Mouse (Mus musculus) T-helper 2 cell (primary cell): ENCODE results near the gene Tmem174.

Experiments used
- in situ Hi-C: fragments of 300-600 bp; cut with MboI, MseI; formaldehyde crosslinking; loops from one replicate; pipeline ENCODE4 v1.15.1; 2025; ENCODE audit warnings: high pct_unique_total_duplicates

Gene Tmem174

DNA sequence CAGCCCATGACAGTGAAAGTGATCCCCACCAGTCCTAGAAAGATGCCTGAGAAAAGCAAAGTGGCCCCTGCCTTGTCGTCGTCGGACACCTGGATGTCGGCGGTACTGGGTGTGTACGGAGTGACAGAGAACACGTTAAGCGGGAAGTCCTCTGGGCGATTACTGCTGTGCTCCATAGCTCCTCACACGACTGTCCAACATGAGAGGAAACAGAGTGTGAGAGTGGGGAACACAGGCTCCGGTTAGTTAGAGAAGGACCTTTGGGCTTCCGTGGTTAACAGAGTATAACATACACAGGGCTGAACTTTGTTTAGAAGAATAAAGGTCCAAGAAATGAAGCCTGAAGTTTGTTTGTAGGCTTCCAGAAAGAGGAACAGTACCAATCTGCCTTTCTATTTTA, at the start of gene Tmem174:
TSS of gene Tmem174 (minus strand) at position 266 of the 400 bp plus-strand sequence.
- in situ Hi-C loops: loop anchor here (10.0 kb wide), 1 partner anchor 58 kb away; the partner anchor contains the start of gene Tmem171

DNA sequence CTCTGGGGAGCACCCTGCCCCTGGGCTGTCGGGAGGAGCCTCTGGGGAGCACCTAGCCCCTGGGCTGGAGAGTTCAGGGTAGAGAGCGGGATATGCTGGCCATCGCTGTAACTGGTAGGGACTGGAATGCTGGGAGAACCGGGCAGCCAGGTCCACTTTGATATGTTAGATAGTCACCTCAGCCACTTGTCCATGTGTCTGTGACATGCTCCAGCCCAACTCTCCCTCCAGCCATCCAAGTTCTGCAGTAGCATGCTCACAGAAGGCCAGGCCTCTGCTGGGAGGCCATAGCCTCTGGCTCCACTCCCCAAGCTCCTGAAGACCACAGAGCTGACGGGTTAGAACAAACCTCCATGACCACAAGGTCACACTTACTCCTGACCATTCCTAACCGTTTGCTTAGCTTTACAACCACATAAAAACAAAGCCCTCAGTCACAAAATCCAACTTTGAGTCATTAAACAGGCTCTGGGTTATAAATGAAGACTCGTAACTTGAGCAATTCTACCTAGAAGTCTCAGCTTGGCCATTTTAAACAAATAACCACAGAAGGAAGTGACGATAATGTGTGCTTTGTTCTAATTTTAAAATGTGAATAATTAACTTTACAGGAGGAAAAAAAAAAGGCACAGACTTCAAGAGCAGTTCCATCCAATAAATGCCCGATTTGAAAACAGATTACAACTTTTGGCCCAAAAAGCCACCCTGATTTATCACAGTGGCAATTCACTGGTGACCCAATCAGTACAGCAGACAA, 47.1 kb upstream of the Tmem174 start:
- in situ Hi-C loops: loop anchor here (25.0 kb wide), 1 partner anchor 297 kb away; no protein-coding TSS in a partner anchor

DNA sequence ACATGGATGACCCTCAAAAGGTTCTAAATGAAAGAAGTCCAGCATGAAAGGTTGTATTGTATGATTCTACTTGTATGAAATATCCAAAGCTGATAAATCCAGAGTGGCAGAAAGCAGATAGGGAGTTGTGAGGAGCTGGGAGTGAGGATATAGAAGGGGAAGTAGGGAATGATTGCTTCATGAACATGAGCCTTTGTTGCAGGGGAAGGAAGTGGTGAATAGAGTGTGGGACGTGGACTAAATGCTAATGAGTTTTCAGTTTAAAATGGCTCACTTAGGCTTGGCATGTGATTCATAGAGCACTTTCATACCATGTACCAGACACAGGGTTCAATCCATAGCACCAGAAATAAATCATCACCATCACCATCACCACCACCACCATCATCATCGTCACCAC, 46.2 kb upstream of the Tmem174 start:
- in situ Hi-C loops: loop anchor here (25.0 kb wide), 1 partner anchor 296 kb away; no protein-coding TSS in a partner anchor

DNA sequence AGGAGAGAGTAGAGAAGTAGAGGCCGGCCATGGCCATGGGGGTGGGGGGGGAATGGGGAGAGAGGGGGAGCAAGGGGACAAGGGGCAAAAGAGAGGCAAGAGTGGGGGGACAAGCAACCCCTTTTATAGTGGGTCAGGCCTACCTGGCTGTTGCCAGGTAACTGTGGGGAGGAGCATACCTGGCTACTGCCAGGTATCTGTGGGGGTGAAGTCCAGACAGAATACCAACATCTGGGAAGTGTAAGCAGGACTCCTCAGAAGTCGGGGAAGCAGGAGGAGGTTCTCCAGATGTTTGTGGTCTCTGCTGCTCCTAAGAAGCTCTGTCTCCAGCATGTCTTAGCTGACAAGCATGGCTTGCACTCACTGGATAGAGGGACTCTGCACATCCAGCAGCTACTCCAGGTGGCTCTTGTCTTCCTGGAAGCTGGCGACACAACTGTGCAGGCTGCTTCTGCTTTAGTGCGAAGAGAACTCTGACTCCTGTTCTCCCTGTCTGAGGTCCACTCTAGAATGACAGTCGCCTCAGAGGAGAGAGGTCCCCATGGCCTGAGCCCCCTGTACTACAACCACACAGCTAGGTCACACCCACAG, 43.4 kb upstream of the Tmem174 start:
- in situ Hi-C loops: loop anchor here (25.0 kb wide), 1 partner anchor 293 kb away; no protein-coding TSS in a partner anchor

DNA sequence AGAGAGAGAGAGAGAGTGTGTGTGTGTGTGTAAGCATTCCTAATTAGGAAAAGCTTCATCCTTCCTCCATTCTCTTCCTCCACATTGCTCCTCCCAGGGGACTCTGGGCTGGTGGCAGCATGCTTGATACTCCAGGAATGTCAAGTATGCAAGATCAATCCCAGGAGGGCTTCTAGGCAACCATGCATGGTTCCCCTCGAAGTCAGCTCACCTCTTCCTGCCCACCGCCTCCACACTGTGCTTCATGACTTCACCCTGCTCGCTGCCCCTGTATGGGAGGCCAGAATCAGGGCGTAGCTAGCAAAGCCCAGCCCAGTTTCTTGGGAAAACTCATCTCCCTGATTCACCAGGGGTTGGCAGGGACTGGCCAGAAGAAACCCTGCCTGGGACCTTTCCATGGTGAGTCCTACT, 42.4 kb upstream of the Tmem174 start:
- in situ Hi-C loops: loop anchor here (25.0 kb wide), 1 partner anchor 292 kb away; no protein-coding TSS in a partner anchor

DNA sequence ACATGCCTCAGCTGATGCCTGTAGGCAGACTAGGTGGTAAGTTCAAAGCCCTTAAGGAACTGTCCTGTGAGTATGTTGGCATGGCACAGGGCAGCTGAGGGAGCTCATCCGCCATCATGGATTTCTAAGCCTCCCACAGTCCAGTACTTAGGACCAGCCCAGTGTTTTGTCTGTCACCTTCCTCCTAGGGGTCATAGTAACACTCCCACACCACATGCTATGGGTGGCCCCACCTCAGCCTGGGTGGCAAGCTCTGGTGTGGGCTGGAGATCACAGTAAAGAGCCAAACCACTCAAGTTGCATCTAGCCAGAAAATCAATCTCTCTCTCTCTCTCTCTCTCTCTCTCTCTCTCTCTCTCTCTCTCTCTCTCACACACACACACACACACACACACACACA, 42.0 kb upstream of the Tmem174 start:
- in situ Hi-C loops: loop anchor here (25.0 kb wide), 1 partner anchor 292 kb away; no protein-coding TSS in a partner anchor

DNA sequence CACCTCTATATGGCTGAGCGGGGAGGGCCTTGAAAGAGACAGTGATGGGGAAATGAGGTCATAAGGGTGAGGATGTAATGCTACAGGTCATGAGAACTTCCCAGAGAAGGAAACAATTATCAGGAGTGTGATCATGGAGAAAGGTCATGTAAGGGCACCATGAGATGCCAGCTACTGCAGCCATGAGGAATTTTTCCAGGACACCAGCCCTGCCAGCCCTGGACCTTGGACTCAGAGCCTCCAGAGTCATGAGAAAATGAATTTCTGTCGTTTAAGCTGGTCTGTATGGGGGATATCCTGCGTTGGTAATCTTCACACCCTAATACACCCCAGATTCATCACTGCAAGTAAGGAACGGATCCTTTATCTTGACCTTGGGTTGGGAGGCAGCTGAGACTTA, 36.7 kb upstream of the Tmem174 start:
- in situ Hi-C loops: no loop called here

DNA sequence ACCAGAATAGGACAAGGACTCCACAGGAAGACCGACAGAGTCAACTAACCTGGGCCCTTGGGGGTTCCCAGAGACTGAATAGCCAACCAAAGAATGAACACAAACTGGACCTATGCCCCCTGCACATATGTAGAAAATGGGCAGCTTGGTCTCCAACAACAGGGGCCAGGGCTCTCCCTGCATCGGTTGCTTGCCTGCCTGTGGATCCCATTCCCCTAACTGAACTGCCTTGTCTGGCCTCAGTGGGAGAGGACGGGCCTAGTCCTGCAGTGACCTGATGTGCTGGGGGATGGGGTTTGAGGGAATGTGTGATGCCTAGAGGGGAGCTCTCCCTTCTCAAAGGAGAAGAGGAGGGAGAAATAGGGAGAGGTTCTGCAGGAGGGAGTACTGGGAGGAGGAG, 32.1 kb upstream of the Tmem174 start:
- in situ Hi-C loops: no loop called here

DNA sequence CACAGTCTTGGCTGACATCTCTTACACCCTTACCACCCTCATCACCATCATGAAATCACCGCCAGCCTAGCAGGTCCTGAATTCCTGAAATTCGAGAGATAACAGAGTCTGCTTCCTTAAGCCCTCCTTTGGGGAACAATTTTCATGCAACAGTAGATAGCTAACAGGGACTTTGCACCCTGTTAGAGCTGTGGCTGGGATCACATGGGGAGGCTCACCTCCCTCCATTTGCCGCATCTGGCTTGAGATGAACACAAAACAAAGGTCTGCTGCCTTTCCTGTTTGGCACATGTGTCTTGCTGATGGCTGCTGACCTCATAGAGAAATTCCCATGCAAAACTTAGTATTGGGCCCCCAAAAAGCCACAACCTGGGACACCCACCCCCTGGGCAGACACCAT, 30.1 kb upstream of the Tmem174 start:
- in situ Hi-C loops: no loop called here

DNA sequence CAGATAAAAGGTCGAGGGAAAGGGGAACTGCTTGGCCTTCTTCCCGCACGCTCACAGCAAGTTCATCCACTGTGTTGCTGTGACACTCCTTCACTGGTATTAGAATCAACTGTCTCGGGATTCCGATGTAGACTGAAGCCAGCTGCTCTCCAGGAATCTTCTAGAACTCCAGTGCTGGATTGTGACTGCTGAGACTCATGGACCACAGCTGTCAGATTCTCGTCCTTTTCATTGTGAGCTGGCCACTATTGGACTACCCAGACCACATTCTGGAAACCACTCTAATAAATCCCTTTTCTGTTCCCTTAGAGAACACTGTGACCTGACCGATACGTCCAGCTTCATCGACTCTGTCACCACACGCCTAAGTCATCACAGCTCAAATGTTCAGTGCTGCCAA, 28.0 kb upstream of the Tmem174 start:
- in situ Hi-C loops: no loop called here

DNA sequence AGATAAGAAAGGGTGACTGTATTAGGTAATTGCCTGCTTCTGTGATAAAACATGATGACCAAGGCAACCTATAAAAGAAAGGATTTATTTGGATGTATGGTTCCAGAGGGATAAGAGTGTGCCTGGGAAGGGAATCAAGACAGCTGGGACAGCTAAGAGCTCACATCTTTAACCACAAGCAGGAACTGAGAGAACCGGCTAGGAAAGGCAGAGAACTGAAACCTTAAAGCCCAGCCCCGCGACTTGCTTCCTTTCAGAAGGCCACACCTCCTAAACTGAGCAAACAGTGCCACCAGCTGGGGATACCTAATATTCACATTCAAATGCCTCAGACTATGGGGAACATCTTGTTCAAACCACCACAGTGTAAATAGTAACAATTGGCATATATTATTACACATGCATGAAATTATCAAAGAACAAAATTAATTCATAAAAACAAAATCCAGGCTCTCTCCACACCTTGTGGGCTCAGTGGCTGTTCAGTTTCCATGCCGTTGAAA, 25.0 kb upstream of the Tmem174 start:
- in situ Hi-C loops: no loop called here

DNA sequence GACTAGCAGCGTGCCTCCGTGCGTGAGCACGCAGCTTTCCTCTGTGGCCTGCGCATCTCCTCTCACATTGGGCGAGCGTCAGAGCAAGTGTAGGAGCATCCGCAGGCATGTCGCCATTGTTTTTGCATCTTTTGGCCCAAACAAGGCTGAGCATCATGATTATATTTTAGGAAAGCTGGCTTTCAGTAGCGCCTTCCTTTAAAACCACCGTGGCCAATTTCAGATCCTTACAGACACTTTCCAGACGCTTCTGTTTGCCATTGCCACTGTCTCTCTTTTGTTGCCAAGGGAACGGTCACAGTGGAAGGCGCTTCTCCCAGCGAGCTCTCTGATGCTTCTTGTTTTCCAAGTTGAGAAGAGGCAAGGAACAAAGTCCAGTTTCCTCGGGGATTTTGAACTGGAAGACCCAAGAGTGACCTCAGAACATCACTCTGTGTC, 18.8 kb upstream of the Tmem174 start:
- in situ Hi-C loops: no loop called here

DNA sequence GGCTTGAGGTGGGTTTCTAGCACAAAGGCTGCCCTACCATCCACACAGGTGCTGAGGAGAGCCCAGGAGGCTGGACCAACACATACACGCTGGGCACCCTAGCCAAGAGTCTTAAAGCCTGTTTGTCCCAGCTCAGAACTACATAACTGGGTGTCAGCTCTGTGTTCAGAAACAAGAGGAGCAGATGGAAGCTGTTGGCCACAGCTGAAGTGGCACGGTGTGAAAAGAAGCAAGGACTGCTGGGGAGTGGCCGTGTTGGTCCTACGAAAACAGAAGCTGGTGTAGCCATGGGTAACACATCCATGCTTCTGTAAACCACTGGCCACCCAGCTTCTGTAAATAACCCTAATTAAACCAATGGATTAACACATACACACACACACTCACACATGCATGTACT, 18.1 kb upstream of the Tmem174 start:
- in situ Hi-C loops: no loop called here

DNA sequence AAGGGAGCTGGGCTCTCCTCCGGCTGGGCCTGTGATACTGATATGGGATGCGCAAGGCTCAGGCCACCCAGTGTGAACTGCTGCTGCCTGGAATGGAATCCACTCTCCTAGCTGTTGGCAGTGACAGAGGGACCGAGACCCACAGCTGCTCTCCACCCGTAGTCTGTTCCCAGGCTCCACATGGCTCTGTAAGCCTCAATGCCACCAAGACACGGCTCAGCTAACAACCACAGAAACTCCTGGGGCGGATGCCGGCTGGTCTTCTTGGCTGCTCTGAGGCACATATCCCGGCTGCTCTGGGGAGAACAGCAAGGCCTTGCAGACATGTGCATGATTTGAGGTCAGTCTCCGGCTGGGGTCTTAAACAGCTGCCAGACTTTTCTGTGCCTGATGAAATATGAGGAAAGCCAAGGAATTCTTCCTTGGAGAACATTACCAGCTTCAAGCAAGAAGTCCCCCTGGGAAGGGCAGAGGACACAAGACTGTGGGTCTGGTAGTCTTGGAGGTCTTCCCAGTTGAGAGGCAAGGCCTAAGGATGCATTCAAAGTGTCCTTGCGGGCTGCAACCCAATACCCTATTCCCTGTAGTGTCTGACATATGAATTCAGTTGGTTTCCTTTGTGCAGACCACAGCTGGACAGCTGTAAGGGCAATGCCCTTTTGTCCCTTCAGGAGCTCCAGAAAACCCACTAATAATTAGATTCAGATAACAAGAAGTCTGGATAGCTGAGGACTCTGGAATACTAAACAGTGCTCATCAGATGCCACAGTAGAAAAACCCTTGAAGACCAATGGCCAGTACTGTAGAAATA, 17.1 kb upstream of the Tmem174 start:
- in situ Hi-C loops: no loop called here

DNA sequence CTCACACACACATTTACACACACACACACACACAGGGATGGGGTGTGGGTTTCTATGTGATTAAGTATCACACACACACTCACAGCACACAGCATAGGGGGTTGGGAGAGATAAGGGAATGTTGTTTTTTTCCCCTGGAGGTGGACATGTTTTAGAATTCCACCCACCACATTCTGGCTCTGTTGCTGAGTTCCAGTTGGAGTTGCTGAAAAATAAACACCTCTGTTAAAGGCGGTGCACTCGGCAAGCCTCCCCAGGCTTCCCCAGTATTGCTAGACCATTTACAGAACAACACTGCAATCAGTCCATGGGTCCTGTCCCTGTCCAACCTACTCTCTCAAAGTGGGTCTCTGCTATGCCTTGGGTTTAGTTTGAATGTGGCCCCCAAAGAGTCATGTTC, 15.0 kb upstream of the Tmem174 start:
- in situ Hi-C loops: no loop called here

DNA sequence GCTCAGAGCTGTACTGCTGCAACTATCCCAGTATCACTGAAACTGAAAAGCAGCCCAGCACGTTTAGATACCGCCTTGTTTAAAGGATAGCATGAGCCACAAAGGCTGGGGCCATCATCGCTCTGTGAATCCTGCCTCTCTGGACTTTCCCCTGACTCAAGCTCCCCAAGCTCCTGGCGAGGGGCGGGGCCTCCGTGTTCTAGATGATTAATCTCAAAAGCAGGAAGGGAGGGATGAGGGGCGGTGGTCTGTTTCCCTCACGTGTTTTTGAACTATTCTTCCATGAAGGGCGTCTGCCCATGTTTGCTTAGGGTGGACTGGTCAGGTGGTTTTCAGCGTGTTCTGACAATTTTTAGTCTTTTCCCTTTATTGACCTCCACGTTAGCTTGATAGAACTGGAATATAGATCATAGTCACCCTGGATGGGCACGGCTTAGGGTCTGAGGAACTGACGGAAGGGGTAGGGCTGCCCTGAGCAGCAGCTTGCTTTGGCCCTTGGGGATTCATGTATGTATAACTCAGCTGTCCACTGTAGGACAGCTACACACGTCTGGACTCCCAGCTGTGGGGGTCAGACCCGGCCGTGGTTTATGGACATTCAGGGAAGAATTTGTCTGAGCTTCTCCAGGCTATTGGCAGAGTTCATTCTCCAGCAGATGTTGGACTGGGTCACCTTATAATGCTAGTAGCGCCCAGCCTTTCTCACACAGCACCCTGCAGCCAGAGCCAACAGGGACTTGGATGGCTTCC, 14.2 kb upstream of the Tmem174 start:
- in situ Hi-C loops: no loop called here

DNA sequence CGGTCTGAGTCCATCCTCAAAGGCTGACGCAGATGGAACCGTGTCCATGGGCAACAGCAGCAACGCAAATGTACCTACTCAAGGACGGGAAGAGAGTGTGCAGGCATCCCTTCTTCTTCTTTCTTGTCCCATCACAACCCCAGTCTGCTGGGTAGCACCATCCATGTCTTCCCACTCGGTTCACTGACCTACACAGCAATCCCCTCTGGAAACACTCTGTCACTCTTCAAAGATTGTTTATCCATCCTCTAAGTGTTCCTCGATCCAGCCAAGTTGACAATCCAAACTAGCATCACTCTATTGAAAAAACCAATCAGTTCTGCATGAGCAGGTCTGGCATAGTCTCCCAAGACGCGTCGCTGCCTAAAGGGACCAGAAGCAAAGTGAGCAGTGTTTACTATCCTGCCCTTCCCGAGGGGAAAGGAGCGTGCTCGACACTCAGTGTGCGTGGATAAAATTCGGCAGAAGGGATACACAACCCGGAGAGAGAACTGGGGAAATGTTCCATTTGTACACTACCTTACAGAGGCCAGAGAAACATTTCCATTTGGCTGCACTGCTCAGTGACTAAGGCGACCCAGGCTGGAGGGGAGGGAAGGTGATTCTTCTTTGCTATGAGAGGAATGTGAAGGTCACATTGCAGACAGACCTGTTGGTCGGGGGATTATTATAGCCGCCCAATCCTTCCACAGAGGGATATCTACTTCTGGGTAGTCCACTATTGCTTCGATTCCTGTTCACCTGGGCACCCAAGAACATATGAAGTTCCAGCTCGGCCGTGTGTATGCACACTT, 10.8 kb upstream of the Tmem174 start:
- in situ Hi-C loops: no loop called here

DNA sequence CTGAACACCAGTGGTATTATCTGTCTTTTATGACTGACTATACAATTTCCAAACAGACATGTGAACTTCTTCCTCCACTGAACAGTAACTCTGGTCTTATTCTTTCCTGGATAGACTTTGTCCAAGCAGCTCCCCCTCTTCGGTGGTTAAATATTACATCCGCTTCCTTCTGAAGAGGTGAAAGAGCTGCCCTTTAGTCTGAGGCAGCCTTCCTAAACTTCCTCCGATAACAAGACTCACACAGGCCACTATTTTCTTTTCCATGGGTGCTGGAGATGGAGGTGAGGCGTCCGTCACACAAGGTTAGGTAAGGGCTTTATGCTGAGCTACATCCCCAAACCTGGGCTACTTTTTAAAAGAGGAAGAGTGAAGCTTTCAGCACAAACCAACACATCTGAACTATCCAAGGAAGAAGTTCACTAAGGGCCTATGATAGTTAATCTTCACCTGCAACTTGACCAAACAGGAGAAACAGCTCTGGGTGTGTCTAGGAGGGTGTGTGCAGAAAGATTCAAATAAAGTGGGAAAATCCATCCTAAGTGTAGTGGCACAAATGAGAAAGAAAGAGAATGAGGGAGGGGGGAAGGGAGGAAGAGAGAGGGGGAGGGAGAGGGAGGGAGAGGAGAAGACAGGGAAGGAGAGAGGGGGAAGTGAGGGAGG, 1.4 kb upstream of the Tmem174 start:
- in situ Hi-C loops: loop anchor here (10.0 kb wide), 1 partner anchor 56 kb away; the partner anchor contains the start of gene Tmem171

DNA sequence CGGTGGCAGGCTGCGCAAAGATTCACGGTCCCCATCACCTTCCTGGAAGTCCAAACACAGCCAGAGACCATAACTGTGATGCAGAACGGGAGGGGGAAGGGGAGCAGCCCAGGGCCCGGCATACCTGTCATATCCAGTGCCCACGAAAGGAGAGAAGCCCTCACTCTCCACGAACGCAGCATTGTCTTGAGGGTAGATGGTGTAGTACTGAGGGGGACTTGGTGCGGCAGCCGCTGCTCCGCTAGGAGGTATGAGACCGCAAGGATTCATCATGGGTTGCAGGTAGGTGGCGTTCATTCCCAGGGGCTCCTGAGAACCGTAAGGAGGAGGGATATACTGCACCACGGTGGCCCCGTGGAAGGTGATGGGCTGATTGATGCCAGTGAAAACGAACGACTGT, 639 bp downstream of the Tmem174 start:
- in situ Hi-C loops: loop anchor here (10.0 kb wide), 1 partner anchor 58 kb away; the partner anchor contains the start of gene Tmem171
